Mouse (Mus musculus): ENCODE measurements around the gene Gde1. TPM values are rescaled to one million over a fixed set of nuclear protein-coding genes. Genes with fewer than 3 reads are reported as not detected.

Gene Gde1
- polyA plus RNA-seq, 1 experiment from 2014 or later: 204 TPM

GRCm38 (mm10) chr7:118689088-118689487, 16.5 kb downstream of the Gde1 start:
- Histone ChIP-seq H3K4me2 (replicated peaks; ENCODE audit: low read depth) (no peak overlapping the region), H3K27ac (replicated peaks) (no peak overlapping the region), H3K27me3 (ENCODE audit: control insufficient read depth, insufficient read depth, low read length) (no peaks in the 10 kb centered on the region), H3K4me1 (replicated peaks; ENCODE audit: control insufficient read depth, insufficient read depth) (no peaks in the 10 kb centered on the region), H3K9me3 (ENCODE audit: control insufficient read depth, low read length) (no peaks in the 10 kb centered on the region), H3K36me3 (ENCODE audit: control insufficient read depth, insufficient read depth, low read length) (peaks cover 13% of the 10 kb centered on the region), H3K9ac (ENCODE audit: low read length) (no peak overlapping the region), H3K4me3 (ENCODE audit: low read depth, low read length) (no peak overlapping the region)
- no peak for TF ChIP-seq EP300 (optimal IDR thresholded peaks at IDR 0.05)
- no peak for TF ChIP-seq CTCF (IDR thresholded peaks at IDR 0.05; ENCODE audit: low read depth)
- no peak for ATAC-seq (ENCODE audit: low FRiP score, low TSS enrichment)
- no peak for DNase-seq (ENCODE audit: low spot score)
- WGBS: 82% methylated on average over 7 of the region's 7 CpGs

GRCm38 (mm10) chr7:118688199-118688598, 17.4 kb downstream of the Gde1 start:
- peaks cover 13% of the 10 kb centered on the region for H3K36me3 ChIP-seq (ENCODE audit: control insufficient read depth, insufficient read depth, low read length)
- no peaks in the 10 kb centered on the region for H3K27me3 ChIP-seq (ENCODE audit: control insufficient read depth, insufficient read depth, low read length)
- no peak overlapping the region for H3K9ac ChIP-seq (ENCODE audit: low read length)
- ATAC-seq (ENCODE audit: low FRiP score, low TSS enrichment) (peak; percentile 72), DNase-seq (ENCODE audit: low spot score) (peak; percentile 86)
- no peak overlapping the region for H3K4me2 ChIP-seq (replicated peaks; ENCODE audit: low read depth)
- no peaks in the 10 kb centered on the region for H3K4me1 ChIP-seq (replicated peaks; ENCODE audit: control insufficient read depth, insufficient read depth)
- no peak overlapping the region for H3K27ac ChIP-seq (replicated peaks)
- no peaks in the 10 kb centered on the region for H3K9me3 ChIP-seq (ENCODE audit: control insufficient read depth, low read length)
- 27% methylated on average over 5 of the region's 5 CpGs for WGBS
- no peak overlapping the region for H3K4me3 ChIP-seq (ENCODE audit: low read depth, low read length)
- TF ChIP-seq EP300 (optimal IDR thresholded peaks at IDR 0.05) (no peak), CTCF (IDR thresholded peaks at IDR 0.05; ENCODE audit: low read depth) (peak; percentile 91)

GRCm38 (mm10) chr7:118676826-118677225, 28.8 kb downstream of the Gde1 start:
- Histone ChIP-seq H3K4me1 (replicated peaks; ENCODE audit: control insufficient read depth, insufficient read depth) (no peaks in the 10 kb centered on the region), H3K27me3 (ENCODE audit: control insufficient read depth, insufficient read depth, low read length) (no peaks in the 10 kb centered on the region), H3K4me3 (ENCODE audit: low read depth, low read length) (no peak overlapping the region), H3K9me3 (ENCODE audit: control insufficient read depth, low read length) (no peaks in the 10 kb centered on the region), H3K9ac (ENCODE audit: low read length) (no peak overlapping the region), H3K27ac (replicated peaks) (no peak overlapping the region), H3K4me2 (replicated peaks; ENCODE audit: low read depth) (no peak overlapping the region), H3K36me3 (ENCODE audit: control insufficient read depth, insufficient read depth, low read length) (no peaks in the 10 kb centered on the region)
- DNase-seq (ENCODE audit: low spot score) (no peak), ATAC-seq (ENCODE audit: low FRiP score, low TSS enrichment) (no peak)
- WGBS: 86% methylated on average over 4 of the region's 4 CpGs
- no peak for TF ChIP-seq EP300 (optimal IDR thresholded peaks at IDR 0.05)
- no peak for TF ChIP-seq CTCF (IDR thresholded peaks at IDR 0.05; ENCODE audit: low read depth)

GRCm38 (mm10) chr7:118670142-118670541, 35.4 kb downstream of the Gde1 start:
- Histone ChIP-seq H3K27me3 (ENCODE audit: control insufficient read depth, insufficient read depth, low read length) (no peaks in the 10 kb centered on the region), H3K9ac (ENCODE audit: low read length) (no peak overlapping the region), H3K9me3 (ENCODE audit: control insufficient read depth, low read length) (no peaks in the 10 kb centered on the region), H3K4me3 (ENCODE audit: low read depth, low read length) (no peak overlapping the region), H3K27ac (replicated peaks) (no peak overlapping the region), H3K36me3 (ENCODE audit: control insufficient read depth, insufficient read depth, low read length) (no peaks in the 10 kb centered on the region), H3K4me1 (replicated peaks; ENCODE audit: control insufficient read depth, insufficient read depth) (no peaks in the 10 kb centered on the region), H3K4me2 (replicated peaks; ENCODE audit: low read depth) (no peak overlapping the region)
- ATAC-seq (ENCODE audit: low FRiP score, low TSS enrichment) (no peak), DNase-seq (ENCODE audit: low spot score) (no peak)
- WGBS: 60% methylated on average over 4 of the region's 4 CpGs
- no peak for TF ChIP-seq CTCF (IDR thresholded peaks at IDR 0.05; ENCODE audit: low read depth)
- no peak for TF ChIP-seq EP300 (optimal IDR thresholded peaks at IDR 0.05)

- DNase-seq (ENCODE audit: low spot score) (no peak), ATAC-seq (ENCODE audit: low FRiP score, low TSS enrichment) (no peak)
- H3K9ac ChIP-seq (ENCODE audit: low read length): no peak overlapping the region
- no peaks in the 10 kb centered on the region for H3K9me3 ChIP-seq (ENCODE audit: control insufficient read depth, low read length)
- TF ChIP-seq EP300 (optimal IDR thresholded peaks at IDR 0.05) (no peak), CTCF (IDR thresholded peaks at IDR 0.05; ENCODE audit: low read depth) (no peak)
- no peaks in the 10 kb centered on the region for H3K36me3 ChIP-seq (ENCODE audit: control insufficient read depth, insufficient read depth, low read length)
- no peaks in the 10 kb centered on the region for H3K27me3 ChIP-seq (ENCODE audit: control insufficient read depth, insufficient read depth, low read length)
- 88% methylated on average over 2 of the region's 2 CpGs for WGBS
- H3K4me3 ChIP-seq (ENCODE audit: low read depth, low read length): no peak overlapping the region
- no peak overlapping the region for H3K27ac ChIP-seq (replicated peaks)
- H3K4me1 ChIP-seq (replicated peaks; ENCODE audit: control insufficient read depth, insufficient read depth): no peaks in the 10 kb centered on the region
- H3K4me2 ChIP-seq (replicated peaks; ENCODE audit: low read depth): no peak overlapping the region
Measured at GRCm38 (mm10) chr7:118667773-118668172, 37.8 kb downstream of the Gde1 start.

GRCm38 (mm10) chr7:118656730-118657129, 48.8 kb downstream of the Gde1 start:
- WGBS: 46% methylated on average over 6 of the region's 6 CpGs
- TF ChIP-seq CTCF (IDR thresholded peaks at IDR 0.05; ENCODE audit: low read depth): no peak
- Histone ChIP-seq H3K9ac (ENCODE audit: low read length) (no peak overlapping the region), H3K27ac (replicated peaks) (no peak overlapping the region), H3K36me3 (ENCODE audit: control insufficient read depth, insufficient read depth, low read length) (no peaks in the 10 kb centered on the region), H3K4me2 (replicated peaks; ENCODE audit: low read depth) (no peak overlapping the region), H3K9me3 (ENCODE audit: control insufficient read depth, low read length) (no peaks in the 10 kb centered on the region), H3K4me1 (replicated peaks; ENCODE audit: control insufficient read depth, insufficient read depth) (no peaks in the 10 kb centered on the region), H3K4me3 (ENCODE audit: low read depth, low read length) (no peak overlapping the region), H3K27me3 (ENCODE audit: control insufficient read depth, insufficient read depth, low read length) (no peaks in the 10 kb centered on the region)
- DNase-seq (ENCODE audit: low spot score) (no peak), ATAC-seq (ENCODE audit: low FRiP score, low TSS enrichment) (no peak)
